Mouse (Mus musculus) lung, embryonic 15.5 days (tissue): Measurements from ENCODE around the gene Gm6358. TPM values are rescaled to one million over a fixed set of nuclear protein-coding genes. Genes with fewer than 3 reads are reported as not detected.
"Not testable (repeated sequence)": the region's sequence is repeated elsewhere in the genome, so short reads cannot be mapped to it uniquely, and the experiment has no call there.

Experiments used
- ATAC-seq: fragments of 200-750 bp; cut with Nextera tagmentation; 2 replicates; pipeline ENCODE4 v1.8.0; 2017; ENCODE audit warnings: moderate number of reproducible peaks, borderline replicate concordance; ENCODE audit not compliant: low FRiP score, low TSS enrichment; ENCODE audit errors: extremely low read depth
- H3K27ac ChIP-seq: fragments of 300-500 bp; sonication (generic); 2 replicates; pipeline ENCODE4 v1.5.1; 2015; ENCODE audit warnings: moderate library complexity, mild to moderate bottlenecking, inconsistent platforms
- H3K27me3 ChIP-seq: fragments of 300-500 bp; sonication (generic); 2 replicates; pipeline ENCODE4 v1.6.1; 2015; ENCODE audit warnings: inconsistent platforms
- H3K36me3 ChIP-seq: fragments of 300-500 bp; sonication (generic); 2 replicates; pipeline ENCODE4 v1.6.1; 2015; ENCODE audit warnings: inconsistent platforms
- H3K4me1 ChIP-seq: fragments of 300-500 bp; sonication (generic); 2 replicates; pipeline ENCODE4 v1.6.1; 2015; ENCODE audit warnings: inconsistent platforms
- H3K4me2 ChIP-seq: fragments of 300-500 bp; sonication (generic); 2 replicates; pipeline ENCODE4 v1.6.1; 2015; ENCODE audit warnings: inconsistent platforms, mild to moderate bottlenecking, moderate library complexity
- H3K4me3 ChIP-seq: fragments of 300-500 bp; sonication (generic); 2 replicates; pipeline ENCODE4 v1.5.1; 2015; ENCODE audit warnings: mild to moderate bottlenecking, inconsistent platforms
- H3K9ac ChIP-seq: fragments of 300-500 bp; sonication (generic); 2 replicates; pipeline ENCODE4 v1.6.1; 2015; ENCODE audit warnings: inconsistent platforms
- H3K9me3 ChIP-seq: fragments of 300-500 bp; sonication (generic); 2 replicates; pipeline ENCODE4 v1.6.1; 2016; ENCODE audit warnings: inconsistent platforms
- WGBS: fragments of 180-500 bp; shearing (Covaris S2); methylation state at CpG from one replicate; pipeline ENCODE4 v1.1.7; 2015; 5-methylcytosine and 5-hydroxymethylcytosine counted together
- polyA plus RNA-seq: library from polyadenylated mRNA; unstranded; fragments of >200 nt; fragmentation: Nextera tagmentation; extraction: Ambion mirVana; gene quantifications from 2 replicates; pipeline ENCODE4 v1.2.1, GENCODE M21; 2015

Gm6358 gene
- not detected in 2 replicates for polyA plus RNA-seq

GRCm38 (mm10) chr16:89140551-89140950, at the start of gene Gm6358:
Gene Gm6358, plus strand, starts transcription at chr16:89140851.
- H3K36me3 ChIP-seq, result no peaks in the 10 kb centered on the region
- no peak within 1 kb of the TSS for H3K9ac ChIP-seq
- no peak within 1 kb of the TSS for H3K27ac ChIP-seq
- WGBS, result 93% methylated on average over 1 of the region's 1 CpGs
- no peaks in the 10 kb centered on the region for H3K4me1 ChIP-seq
- no peaks in the 10 kb centered on the region for H3K27me3 ChIP-seq
- H3K4me3 ChIP-seq, result no peak within 1 kb of the TSS
- ATAC-seq, result no peak
- no peaks in the 10 kb centered on the region for H3K9me3 ChIP-seq
- no peak within 1 kb of the TSS for H3K4me2 ChIP-seq

- Histone ChIP-seq H3K4me1 (no peaks in the 10 kb centered on the region), H3K4me3 (no peak within 1 kb of the TSS), H3K9ac (no peak within 1 kb of the TSS), H3K4me2 (no peak within 1 kb of the TSS), H3K9me3 (no peaks in the 10 kb centered on the region), H3K36me3 (no peaks in the 10 kb centered on the region), H3K27ac (no peak within 1 kb of the TSS), H3K27me3 (no peaks in the 10 kb centered on the region)
- no peak for ATAC-seq
- 94% methylated on average over 1 of the region's 1 CpGs for WGBS
Observed at GRCm38 (mm10) chr16:89150786-89151185, 10.1 kb downstream of the Gm6358 start, which contains the start of gene Gm10061. Gene Gm10061, plus strand, starts transcription at chr16:89151086.

GRCm38 (mm10) chr16:89157652-89158051, 17.0 kb downstream of the Gm6358 start, which contains the start of gene Gm9789:
Gene Gm9789, plus strand, starts transcription at chr16:89157952.
- H3K4me1 ChIP-seq, result no peaks in the 10 kb centered on the region
- no peaks in the 10 kb centered on the region for H3K27me3 ChIP-seq
- no peaks in the 10 kb centered on the region for H3K36me3 ChIP-seq
- ATAC-seq, result no peak
- 84% methylated on average over 4 of the region's 4 CpGs for WGBS
- no peak within 1 kb of the TSS for H3K9ac ChIP-seq
- H3K4me2 ChIP-seq, result no peak within 1 kb of the TSS
- H3K4me3 ChIP-seq, result no peak within 1 kb of the TSS
- no peaks in the 10 kb centered on the region for H3K9me3 ChIP-seq
- H3K27ac ChIP-seq, result no peak within 1 kb of the TSS

GRCm38 (mm10) chr16:89169190-89169589, 28.5 kb downstream of the Gm6358 start, which contains the start of gene Gm7735:
Gene Gm7735, plus strand, starts transcription at chr16:89169490.
- H3K27me3 ChIP-seq, H3K9ac ChIP-seq, H3K27ac ChIP-seq, H3K4me2 ChIP-seq, H3K36me3 ChIP-seq, ATAC-seq, H3K9me3 ChIP-seq, H3K4me3 ChIP-seq, H3K4me1 ChIP-seq: not testable (repeated sequence)

GRCm38 (mm10) chr16:89174435-89174834, 33.8 kb downstream of the Gm6358 start, which contains the start of gene 1110057P08Rik:
Gene 1110057P08Rik, plus strand, starts transcription at chr16:89174735.
- H3K4me1 ChIP-seq, result no peaks in the 10 kb centered on the region
- no peaks in the 10 kb centered on the region for H3K27me3 ChIP-seq
- WGBS, result 67% methylated on average over 2 of the region's 2 CpGs
- no peak within 1 kb of the TSS for H3K9ac ChIP-seq
- no peak within 1 kb of the TSS for H3K27ac ChIP-seq
- no peak for ATAC-seq
- no peak within 1 kb of the TSS for H3K4me3 ChIP-seq
- no peaks in the 10 kb centered on the region for H3K36me3 ChIP-seq
- H3K9me3 ChIP-seq, result no peaks in the 10 kb centered on the region
- H3K4me2 ChIP-seq, result no peak within 1 kb of the TSS

- 72% methylated on average over 4 of the region's 4 CpGs for WGBS
- ATAC-seq, result no peak
- Histone ChIP-seq H3K9me3 (no peaks in the 10 kb centered on the region), H3K36me3 (no peaks in the 10 kb centered on the region), H3K27ac (no peak overlapping the region), H3K4me1 (no peaks in the 10 kb centered on the region), H3K27me3 (no peaks in the 10 kb centered on the region), H3K9ac (no peak overlapping the region), H3K4me3 (no peak overlapping the region), H3K4me2 (no peak overlapping the region)
Observed at GRCm38 (mm10) chr16:89188621-89189020, 48.0 kb downstream of the Gm6358 start.

Other genes with a start within 250 kb of the Gm6358 start
- gene Krtap19-5, start 244.4 kb upstream of the Gm6358 start, polyA plus RNA-seq, result not detected in 2 replicates
- not detected in 2 replicates for gene Krtap19-9b, start 208.6 kb upstream of the Gm6358 start, polyA plus RNA-seq
- not detected in 2 replicates for gene Krtap16-3, start 178.0 kb upstream of the Gm6358 start, polyA plus RNA-seq
- gene Krtap22-2, start 130.1 kb upstream of the Gm6358 start, polyA plus RNA-seq, result not detected in 2 replicates
- not detected in 2 replicates for gene Gm10229, start 125.6 kb upstream of the Gm6358 start, polyA plus RNA-seq
- gene Krtap6-1, start 109.2 kb upstream of the Gm6358 start, polyA plus RNA-seq, result not detected in 2 replicates
- gene Gm10228, start 99.4 kb upstream of the Gm6358 start, polyA plus RNA-seq, result not detected in 2 replicates
- gene Krtap6-5, start 93.0 kb upstream of the Gm6358 start, polyA plus RNA-seq, result not detected in 2 replicates
- not detected in 2 replicates for gene 1110025L11Rik, start 76.8 kb upstream of the Gm6358 start, polyA plus RNA-seq
- not detected in 2 replicates for gene Krtap6-3, start 56.8 kb upstream of the Gm6358 start, polyA plus RNA-seq
- not detected in 2 replicates for gene Gm10061, start 10.2 kb downstream of the Gm6358 start, polyA plus RNA-seq
- gene Gm9789, start 17.1 kb downstream of the Gm6358 start, polyA plus RNA-seq, result not detected in 2 replicates
- gene Gm7735, start 28.6 kb downstream of the Gm6358 start, polyA plus RNA-seq, result not detected in 2 replicates
- gene 1110057P08Rik, start 33.9 kb downstream of the Gm6358 start, polyA plus RNA-seq, result not detected in 2 replicates
- gene Krtap20-2, start 65.0 kb downstream of the Gm6358 start, polyA plus RNA-seq, result not detected in 2 replicates